Mouse (Mus musculus) C2C12 (cell line): ENCODE results near the gene Nos1.

Experiments used
- CEBPB ChIP-seq: IDR thresholded peaks from one replicate; pipeline ENCODE4 v1.6.1; 2011; ENCODE audit warnings: low read depth, mild to moderate bottlenecking, control low read depth, moderate library complexity
- CTCF ChIP-seq: IDR thresholded peaks from one replicate; pipeline ENCODE4 v1.5.1; 2011; ENCODE audit not compliant: control insufficient read depth, insufficient read depth, insufficient read length
- MAX ChIP-seq: IDR thresholded peaks from one replicate; pipeline ENCODE4 v1.6.1; 2011; ENCODE audit warnings: mild to moderate bottlenecking, control low read depth
- MYOG ChIP-seq: IDR thresholded peaks from one replicate; pipeline ENCODE4 v1.6.1; 2011; ENCODE audit not compliant: control insufficient read depth, insufficient read length; ENCODE audit errors: extremely low read depth
- USF1 ChIP-seq: IDR thresholded peaks from one replicate; pipeline ENCODE4 v1.6.1; 2011; ENCODE audit warnings: low read depth, mild to moderate bottlenecking, control low read depth, moderate library complexity

DNA sequence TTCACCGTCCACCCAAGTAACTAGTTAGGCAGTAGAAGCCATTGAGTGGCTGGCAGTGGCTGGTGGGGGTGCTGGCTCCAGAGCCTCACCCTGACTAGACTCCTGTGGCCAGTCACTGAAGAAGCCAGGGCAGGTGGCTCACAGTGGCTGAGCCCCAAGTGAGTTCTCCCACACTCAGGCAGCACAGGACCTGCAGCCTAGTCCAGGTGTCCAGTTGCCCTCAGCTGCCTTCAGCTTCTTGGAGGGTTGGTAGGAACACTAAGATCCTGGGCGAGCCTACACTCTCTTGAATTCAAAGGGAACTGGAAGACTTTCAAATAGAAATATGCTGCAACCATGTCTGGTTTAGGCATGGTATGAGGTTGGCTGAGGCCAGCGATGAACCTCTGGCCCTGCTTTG is 207.1 kb downstream of the Nos1 start:
- TF ChIP-seq CTCF (no peak), USF1 (no peak), MYOG (no peak), CEBPB (no peak), MAX (no peak)
